Mouse (Mus musculus): ENCODE measurements around the gene Mfn1.

Mfn1 gene

DNA sequence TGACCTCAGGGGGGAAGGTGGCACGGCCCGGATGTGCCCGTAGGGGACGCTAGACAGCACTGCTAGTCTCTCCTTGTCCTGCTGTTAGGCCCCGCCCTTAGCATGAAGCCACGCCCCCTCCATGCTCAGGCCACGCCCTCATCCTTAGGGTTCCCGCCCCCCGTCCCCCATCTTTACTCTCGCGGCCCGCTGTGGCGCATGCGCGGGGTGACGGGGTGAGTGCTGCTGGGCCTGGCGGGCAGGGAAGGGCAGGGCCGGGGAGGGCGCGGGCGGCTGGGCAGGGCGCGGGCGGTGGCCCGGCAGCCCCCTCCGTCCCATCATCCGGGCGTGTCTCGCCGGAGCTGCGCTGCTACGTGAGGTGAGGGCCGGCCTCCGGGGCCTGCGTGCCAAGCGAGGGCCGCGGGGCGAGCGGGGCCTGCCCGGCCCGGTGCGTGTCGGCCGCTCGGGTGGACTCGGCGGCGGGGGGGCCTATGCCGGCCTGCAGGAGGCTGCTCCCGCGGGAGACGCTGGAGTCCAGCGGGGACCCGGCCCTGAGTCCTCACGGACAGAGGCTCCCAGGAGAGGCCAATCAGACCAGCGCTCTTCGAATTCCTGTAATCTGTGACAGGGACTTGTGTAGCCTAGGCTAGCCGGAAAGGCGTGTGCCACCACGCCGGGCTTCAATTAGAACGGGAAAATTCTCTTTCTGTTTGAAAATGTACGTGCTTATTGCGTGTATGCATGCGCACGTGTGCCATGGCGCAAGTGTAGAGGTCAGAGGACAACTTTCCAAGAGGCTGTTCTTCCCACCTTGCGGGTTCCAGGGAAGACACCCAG lies 18.7 kb upstream of the Mfn1 start:
- DNase-seq = peak; percentile 90

DNA sequence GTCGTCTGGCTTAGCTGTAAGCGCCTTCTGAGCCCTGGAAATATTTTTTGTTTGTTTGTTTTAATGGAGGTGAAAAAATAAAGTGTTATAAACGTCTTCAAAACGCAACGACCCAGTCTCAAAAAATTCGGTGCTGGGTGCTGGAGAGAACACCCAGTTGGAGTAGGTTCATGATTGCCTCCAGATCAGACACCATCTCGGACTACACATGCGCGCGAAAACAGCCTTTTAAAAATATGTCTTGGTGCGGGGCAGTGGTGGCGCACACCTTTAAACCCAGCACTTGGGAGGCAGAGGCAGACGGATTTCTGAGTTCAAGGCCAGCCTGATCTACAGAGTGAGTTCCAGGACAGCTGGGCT lies 18.1 kb upstream of the Mfn1 start:
- no peak for DNase-seq

DNA sequence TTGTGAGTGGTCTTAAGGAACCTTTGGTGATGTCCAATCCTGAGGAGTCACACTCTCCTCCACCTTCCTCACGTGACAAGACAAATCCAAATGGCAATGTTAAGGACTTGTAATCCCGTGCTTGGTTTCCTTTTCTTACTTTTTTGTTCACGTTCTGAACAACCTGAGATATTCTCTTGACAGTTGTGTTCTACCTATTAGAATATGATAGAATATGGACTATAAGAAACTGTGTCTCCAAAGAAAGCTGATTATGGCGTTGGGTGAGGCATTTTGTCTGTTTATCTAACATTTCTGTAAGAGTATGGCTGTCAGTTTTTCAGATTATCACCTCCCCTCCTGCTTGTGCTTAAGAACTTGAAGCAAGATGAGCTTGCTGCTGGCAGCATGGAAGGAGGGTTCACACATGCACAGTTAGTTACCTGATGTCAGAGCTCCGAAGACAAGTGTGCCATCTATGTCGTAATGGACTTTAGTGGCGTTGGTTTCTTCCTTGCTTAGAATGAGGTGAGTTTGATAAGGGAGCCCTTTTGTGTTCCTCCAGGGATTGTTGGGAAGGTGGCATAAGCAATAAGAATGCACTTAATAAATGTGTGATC lies 16.5 kb upstream of the Mfn1 start:
- no peak for DNase-seq

DNA sequence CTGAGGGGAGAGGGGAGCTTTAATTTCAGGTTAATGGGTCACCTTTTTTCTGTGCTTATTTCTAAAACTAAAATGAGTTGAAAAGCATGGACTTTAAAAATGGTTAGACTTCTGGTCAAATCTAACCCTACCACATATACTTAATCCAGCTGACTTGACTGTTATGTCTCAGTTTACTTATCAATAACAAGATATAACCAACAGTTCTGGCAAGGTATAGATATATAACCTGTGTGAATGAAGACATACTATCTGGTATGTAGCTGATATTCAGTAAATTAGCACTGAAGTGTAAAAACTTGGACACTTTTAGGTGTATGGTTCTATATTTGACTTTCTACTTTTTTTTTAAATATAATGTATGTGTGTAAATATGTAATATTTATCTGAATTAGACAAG lies 15.7 kb upstream of the Mfn1 start:
- no peak for DNase-seq

DNA sequence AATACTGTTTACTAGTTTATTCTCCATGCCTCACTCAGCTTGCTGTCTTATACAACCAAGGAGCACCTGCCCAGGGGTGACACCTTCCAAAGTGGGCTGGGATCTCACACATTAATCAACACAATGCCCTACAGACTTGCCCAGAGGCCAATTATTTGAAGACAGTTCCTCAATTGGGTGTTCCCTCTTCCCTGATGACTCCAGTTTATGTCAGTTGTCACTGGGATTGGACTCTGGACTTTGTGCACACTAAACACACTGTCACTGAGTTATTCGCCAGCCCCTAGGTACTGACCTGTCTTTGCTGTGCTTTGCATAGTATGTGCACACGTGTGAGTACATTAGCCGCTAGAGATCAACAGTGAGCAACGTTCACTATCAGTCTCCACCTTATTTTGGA lies 2.1 kb upstream of the Mfn1 start:
- no peak for DNase-seq

DNA sequence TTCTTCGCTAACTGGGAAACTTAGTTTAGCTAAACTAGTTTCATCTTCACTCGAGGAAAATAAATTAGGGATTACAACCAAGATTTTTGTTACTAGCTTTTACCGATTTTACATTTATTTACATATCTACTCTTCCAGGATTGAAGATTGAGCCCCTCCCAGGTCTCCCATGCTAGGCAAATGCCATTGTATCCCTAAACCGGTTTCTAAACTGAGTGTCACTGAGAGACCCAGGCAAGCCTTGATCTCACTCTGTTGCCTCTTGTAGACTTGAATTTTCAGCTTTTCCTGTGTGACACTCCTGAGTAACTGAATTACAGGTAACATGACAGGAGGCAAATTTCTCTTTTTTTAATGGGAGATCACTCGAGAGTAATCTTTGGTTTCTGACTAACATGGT lies 776 bp downstream of the Mfn1 start:
- no peak for DNase-seq

DNA sequence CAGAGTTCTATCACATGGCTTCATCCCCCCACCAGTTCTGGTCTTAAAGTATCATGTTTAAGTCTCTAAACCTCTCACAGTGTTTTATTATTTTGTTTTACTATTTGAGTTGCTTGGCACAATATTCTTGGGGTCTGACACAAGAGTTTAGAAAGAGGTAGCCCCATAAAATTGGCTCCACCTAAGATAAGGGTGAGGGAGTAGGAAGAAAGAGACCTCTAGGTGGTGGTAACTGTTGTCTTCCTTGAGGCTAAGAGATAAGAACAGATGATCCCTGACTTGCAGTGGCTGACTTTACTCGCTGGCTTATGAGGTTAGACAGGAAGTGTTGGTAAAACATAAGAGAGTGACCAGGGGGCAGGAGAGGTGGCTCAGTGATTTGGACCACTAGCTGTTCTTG lies 6.4 kb downstream of the Mfn1 start:
- DNase-seq = no peak

DNA sequence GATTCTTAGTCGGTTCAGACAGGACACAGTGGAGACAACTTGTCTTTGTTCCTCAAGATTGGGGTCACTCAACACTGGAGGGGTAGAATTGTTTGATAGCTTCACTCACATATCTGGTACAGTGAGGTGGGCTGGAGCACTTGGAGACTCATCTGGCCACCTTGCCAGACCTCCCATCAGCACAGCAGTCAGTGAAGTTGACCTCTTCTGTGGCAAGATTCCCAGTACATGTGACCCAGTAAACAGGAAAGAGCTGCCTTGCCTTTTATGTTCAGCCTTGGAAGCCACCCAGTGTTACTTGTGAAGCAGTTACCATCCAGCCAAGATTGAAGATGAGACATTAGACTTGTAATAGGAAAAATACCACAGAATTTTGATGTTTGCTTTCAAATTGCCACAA lies 8.3 kb downstream of the Mfn1 start:
- DNase-seq = peak; percentile 21

DNA sequence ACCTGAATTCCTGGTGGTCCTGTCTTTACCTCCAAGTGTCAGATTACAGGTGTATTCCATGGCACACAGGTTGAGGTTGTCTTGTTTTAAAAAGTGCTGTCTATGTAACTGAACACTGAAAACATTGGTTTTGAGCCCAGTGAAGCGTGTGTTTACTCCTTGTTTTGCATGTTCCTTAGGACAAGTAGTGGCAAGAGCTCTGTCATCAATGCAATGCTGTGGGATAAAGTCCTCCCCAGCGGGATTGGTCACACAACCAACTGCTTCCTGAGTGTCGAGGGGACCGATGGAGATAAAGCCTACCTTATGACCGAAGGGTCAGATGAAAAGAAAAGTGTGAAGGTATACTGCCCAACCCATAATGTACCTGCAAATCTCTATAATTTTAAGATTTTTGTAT lies 8.8 kb downstream of the Mfn1 start:
- DNase-seq = no peak

DNA sequence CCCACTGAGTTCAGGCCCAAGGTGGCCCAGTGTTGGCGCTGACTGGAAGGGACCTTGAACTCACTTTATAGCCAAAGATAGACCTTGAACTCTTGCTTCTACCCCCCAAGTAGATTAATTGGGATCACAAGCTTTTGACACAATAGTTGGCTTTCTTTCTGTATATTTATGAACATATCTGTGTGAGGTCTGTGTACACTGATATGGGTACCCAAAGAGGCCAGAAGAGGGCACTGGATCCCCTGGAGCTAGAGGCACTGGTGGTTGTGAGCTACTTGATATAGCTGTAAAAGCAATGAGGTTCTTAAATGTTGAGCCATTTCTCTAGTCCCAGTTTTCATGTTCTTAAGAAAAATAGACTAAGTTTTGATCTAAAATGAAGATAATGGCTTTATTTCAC lies 23.8 kb downstream of the Mfn1 start:
- no peak for DNase-seq

DNA sequence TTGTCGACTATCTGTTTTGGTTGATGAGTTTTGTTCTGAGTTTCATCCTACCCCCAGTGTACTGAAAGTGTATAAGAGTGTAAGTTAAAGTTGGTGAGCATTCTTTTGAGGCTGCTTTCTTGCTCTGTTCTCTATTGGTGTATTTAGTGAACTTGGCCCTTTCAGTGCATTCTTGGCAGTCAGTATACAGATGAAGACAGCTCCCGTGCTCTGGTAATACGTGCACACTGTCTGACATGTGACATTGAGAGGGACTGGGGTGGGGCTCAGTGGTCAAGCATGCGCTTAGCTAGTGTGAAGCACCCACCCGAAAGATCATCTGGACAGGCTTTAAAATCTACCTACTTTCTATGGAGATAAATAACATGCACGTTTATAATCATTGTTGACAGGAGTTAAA lies 34.1 kb downstream of the Mfn1 start:
- no peak for DNase-seq

DNA sequence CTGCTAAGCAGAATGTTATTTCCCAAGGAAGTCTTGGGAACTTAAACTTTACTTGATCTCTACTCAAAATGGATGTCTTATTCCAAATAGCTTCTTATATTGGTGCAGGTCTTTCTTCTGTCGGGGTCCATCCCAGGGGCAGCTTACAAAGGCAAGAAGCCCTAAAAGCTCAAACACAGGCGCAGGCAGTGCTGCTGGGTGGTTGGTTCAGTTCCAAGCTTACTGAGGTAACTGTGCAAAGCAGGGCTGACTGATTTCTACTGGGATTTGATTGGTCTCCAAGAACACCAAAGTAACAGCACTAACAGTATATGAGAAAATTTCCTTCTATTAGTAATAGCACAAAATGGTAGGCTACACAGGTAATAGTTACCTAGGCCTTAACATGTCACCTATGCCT lies 43.8 kb downstream of the Mfn1 start:
- DNase-seq = no peak

DNA sequence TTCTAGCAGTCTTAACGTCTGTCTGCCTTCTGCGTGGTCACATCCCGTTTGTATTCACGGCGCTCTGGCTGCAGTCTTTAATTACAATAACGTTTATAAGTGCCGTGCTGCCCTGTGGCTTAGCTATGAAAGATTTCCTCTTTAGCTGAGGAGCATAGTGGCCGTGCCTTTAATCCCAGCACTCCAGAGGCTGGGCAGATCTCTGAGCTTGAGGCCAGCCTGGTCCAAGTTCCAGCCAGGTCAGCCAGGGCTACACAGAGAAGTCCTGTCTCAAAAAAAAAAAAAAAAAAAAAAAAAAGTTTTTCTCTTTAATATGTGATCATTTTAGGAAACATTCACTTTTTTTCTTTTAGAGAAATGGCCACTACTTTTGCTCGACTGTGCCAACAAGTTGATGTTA lies 44.6 kb downstream of the Mfn1 start:
- DNase-seq = no peak

DNA sequence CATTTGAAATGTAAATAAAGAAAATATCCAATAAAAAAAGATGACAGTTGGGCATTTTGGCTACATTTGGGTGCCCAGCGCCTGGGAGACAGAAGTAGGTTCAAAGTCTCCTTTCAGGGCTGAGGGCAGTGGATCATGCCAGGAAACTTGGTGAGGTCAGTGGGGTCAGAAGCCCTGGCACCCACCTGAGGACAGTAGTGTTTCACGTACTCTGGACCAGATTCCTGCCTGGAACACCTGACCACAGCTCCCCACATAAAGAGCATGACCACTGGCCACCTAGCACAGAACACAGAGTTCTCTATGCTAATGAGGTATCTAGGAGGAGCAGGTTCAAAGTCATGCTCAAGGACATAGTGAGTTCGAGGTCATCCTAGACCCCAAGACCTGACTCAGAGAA lies 45.9 kb downstream of the Mfn1 start:
- no peak for DNase-seq

DNA sequence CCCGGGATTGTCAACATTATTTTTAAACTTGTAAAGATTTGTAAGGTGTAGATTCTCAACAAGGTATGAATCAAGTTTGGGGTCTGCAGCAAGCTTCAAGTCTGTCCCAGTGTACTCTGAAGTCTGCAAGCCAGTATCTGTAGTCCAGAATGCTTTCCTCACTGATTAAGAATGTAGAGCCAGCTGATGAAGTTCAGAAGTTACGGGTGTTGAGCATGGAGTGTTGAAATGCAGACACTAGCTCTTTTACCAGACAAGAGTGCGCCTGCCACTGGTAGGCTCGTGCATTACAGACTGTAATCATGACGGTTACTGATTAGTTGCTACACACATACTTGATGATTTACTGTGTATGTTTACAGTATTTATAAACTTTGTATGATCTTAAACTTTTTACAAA lies 49.5 kb downstream of the Mfn1 start:
- DNase-seq = no peak

DNA sequence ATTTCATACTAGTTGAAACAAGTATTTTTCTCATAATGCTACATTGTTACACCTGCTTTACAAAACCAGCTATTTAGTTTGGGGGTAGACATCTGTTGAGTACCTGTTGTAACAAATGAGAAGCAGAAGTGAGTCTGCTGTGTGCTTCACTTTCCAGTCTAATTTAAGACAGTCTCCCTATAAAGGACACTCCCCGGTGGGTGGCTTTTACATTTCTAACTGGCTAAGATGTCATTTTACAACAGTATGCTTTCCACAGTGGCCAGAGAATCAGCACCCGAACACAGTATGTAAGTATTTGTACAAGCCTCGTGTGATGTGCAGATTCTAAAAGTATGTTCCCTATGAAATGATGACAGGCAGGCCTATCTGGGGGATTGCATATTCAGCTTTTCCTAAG lies 51.5 kb downstream of the Mfn1 start:
- DNase-seq = no peak

DNA sequence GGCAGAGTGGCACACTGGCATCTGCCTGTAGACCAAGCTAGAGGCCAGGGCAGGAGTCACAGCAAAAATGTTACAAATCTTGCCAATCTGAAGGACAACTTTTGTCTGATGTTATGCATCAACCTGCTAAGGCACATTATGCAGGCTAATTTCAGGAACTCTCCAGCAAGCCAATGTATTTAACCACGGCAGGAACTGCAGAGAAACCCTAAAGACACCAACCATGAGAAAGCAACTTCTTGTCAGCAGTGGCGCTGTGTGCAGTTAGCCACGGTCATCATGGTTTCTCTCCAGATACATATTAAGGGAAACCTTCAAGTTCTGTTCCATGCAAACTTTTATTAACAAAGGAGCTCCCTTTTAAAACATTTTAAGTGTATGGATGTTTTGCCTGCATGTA lies 52.6 kb downstream of the Mfn1 start:
- no peak for DNase-seq

DNA sequence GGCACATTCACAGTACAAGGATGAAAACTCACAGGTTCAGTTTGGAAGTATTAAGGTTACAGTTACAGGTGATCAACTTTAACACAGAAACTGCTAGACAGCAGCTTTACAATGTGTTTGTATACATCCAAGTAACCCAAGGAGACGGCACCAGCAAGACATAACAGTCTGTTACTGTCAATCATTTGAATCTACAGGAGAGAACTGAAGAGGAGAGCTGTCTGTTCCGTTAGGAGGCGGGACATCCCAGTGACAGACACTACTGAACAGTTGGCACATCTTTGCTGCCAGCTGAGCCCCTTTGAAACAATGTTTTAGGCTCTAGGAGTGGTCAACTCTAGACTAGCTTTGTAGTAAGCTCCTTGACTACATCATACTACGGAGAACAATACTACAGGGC lies 54.2 kb downstream of the Mfn1 start:
- DNase-seq = no peak

DNA sequence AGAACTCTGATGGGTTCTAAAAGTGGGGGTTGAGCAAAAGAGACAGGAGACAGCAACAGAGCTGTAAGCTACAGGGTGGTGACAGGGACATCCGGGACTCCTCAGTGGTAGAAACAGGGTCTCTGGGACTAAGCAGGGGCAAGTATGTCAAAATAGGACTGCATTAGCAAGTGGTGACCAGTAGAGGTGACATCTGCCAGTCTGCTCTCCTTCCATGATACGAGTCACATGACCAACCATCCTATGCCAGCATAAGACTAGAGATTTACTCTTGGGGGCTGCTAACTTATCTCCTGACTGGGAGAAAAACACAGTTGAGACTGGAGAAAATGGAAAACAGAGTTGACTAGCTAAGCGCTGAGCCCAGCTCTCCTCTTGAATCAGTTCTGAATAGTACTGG lies 57.0 kb downstream of the Mfn1 start:
- DNase-seq = no peak

DNA sequence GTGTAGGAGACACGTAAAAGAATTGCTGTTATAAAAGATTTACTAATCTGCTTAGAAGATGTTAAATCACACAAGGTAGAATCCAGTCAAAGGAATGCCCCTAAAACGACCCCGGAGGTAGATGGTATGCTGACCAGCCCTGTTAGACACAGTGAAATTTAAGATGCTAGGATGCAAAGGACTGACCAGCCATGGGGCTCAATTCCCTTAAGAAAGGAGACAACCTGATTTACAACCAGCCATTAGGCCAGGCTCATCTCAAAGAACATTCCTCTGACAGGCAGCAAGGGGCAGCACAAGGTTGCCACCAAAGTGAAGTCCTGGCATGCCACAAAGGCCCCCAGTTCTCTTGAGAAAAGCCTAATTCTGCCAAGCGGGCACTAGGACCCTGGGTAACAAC lies 65.8 kb downstream of the Mfn1 start:
- no peak for DNase-seq

DNA sequence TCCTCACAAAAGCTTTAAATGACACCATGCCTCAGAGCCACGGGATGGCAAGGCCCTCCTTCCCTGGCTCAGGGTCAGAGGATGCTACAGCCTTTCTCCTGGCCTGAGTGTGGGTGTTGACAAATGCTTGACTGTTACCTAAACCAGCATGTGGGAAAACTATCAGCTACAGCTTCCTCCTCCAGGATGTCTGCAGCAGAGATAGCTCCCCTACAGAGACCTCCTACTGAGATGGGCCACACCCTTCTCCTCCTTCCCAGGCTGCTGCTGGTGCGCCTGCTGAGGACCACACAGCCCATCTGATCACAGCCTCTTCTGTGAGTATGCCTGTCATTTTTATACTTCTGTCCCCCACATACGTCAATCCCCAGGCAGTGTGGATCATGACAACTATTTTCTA lies 70.1 kb downstream of the Mfn1 start:
- no peak for DNase-seq

DNA sequence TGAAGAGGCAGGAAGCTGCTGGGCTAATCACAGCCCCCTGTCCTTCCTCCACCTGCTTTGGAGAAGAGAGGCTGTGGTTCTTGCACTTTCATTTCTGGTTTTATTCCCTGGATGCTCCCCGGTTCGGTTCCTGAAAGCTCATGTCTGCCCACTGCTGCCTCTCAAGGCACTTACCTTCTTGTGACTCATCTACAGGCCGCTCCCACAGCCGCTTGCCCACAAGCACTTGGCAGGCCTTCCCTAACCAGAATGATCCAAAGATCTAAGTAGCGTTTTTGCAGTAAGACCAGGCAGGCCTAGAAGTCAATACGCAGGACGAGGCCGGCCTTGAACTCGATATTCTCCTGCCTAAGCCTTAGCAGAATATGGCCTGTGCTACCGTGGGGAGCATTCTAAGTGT lies 71.8 kb downstream of the Mfn1 start:
- DNase-seq = no peak

DNA sequence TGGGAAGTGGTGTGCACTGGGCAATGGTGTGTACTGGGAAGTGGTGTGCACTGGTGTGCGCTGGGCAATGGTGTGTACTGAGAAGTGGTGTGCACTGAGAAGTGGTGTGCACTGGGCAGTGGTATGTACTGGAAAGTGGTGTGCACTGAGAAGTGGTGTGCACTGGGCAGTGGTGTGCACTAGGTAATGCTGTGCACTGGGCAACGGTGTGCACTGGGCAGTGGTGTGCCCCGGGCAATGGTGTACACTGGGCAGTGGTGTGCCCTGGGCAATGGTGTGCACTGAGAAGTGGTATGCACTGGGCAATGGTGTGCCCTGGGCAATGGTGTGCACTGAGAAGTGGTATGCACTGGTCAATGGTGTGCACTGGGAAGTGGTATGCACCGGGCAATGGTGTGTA lies 80.0 kb downstream of the Mfn1 start:
- no peak for DNase-seq

DNA sequence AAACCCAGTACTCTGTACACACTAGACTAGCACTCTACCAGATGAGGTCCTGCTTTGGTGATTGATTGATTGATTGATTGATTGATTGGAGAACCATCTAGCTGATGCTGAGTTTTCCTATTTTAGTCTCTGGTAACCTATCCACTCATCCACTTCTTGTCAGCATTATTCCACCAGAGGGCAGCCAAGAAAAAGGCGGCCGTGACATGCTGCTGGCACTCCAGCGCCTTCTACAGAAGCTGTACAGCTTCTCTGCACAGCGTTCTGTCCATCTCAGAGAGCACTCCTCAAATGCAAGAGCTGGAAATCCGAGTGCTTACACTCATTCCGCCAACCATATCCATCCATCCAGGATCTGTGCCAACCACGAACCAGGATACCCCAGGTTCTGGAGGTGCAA lies 81.3 kb downstream of the Mfn1 start:
- peak; percentile 34 for DNase-seq

DNA sequence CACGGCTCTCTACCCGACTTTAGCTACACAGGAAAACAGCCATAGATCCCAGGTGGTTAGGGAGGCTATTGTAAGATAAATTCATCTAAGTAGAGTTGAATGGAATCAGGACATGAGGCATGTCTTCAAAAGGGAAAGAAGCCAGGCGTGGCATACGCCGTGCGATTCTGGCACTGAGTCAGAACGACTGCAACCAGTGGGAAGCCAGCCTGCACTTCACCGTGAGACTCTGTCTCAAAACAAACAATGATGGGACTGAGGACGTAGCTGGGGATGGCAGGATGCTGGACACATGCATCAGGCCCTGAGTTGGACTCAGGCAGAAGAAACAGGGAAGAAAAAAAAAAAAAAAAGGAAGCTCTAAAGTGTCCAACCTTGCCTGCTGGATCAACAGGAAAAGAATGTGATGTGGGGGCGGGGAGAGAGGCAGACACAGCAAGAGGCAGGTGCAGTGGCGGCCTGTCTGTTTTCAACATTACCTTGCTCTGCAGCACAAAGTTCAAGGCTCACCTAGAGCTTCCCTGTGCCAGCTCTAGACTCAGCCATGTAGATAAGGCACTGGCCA lies 82.4 kb downstream of the Mfn1 start:
- DNase-seq = no peak
